Mouse (Mus musculus) liver, postnatal 0 days (tissue): ENCODE data around the gene Chrnd. TPM values are rescaled to one million over a fixed set of nuclear protein-coding genes. Genes with fewer than 3 reads are reported as not detected.

Experiments used
- ATAC-seq: fragments of 200-750 bp; cut with Nextera tagmentation; 2 replicates; pipeline ENCODE4 v1.8.0; 2017; ENCODE audit warnings: mild to moderate bottlenecking, moderate library complexity
- DNase-seq: peaks from one replicate; pipeline ENCODE4 v3.0.0-alpha.2; 2016
- H3K27ac ChIP-seq: fragments of 300-500 bp; sonication (generic); 2 replicates; pipeline ENCODE4 v1.5.1; 2014; ENCODE audit warnings: antibody characterized with exemption, moderate library complexity, mild to moderate bottlenecking, low read depth
- H3K27me3 ChIP-seq: fragments of 300-500 bp; sonication (generic); 2 replicates; pipeline ENCODE4 v1.6.1; 2014; ENCODE audit warnings: low read length, control low read depth, mixed read lengths; ENCODE audit not compliant: insufficient read depth
- H3K36me3 ChIP-seq: fragments of 300-500 bp; sonication (generic); replicated peaks from 2 replicates; pipeline ENCODE4 v1.6.1; 2014; ENCODE audit warnings: mild to moderate bottlenecking, control low read depth, low read length, moderate library complexity, mixed read lengths; ENCODE audit not compliant: insufficient read depth
- H3K4me1 ChIP-seq: fragments of 300-500 bp; sonication (generic); 2 replicates; pipeline ENCODE4 v1.6.1; 2014; ENCODE audit warnings: antibody characterized with exemption, mild to moderate bottlenecking, control low read depth; ENCODE audit not compliant: insufficient read depth
- H3K4me2 ChIP-seq: fragments of 300-500 bp; sonication (generic); 2 replicates; pipeline ENCODE4 v1.6.1; 2014; ENCODE audit warnings: low read depth, mild to moderate bottlenecking, low read length, moderate library complexity, mixed read lengths
- H3K4me3 ChIP-seq: fragments of 300-500 bp; sonication (generic); 2 replicates; pipeline ENCODE4 v1.5.1; 2014; ENCODE audit warnings: low read depth, low read length
- H3K9ac ChIP-seq: fragments of 300-500 bp; sonication (generic); replicated peaks from 2 replicates; pipeline ENCODE4 v1.6.1; 2014; ENCODE audit warnings: mild to moderate bottlenecking, moderate library complexity
- H3K9me3 ChIP-seq: fragments of 300-500 bp; sonication (generic); 2 replicates; pipeline ENCODE4 v1.6.1; 2016; ENCODE audit warnings: mild to moderate bottlenecking, control low read depth, low read length, mixed read lengths
- CTCF ChIP-seq: sonication (generic); IDR thresholded peaks from 2 replicates; pipeline ENCODE4 v1.5.1; 2016; ENCODE audit warnings: antibody characterized with exemption, low read depth
- EP300 ChIP-seq: IDR thresholded peaks from 2 replicates; pipeline ENCODE4 v1.6.1; 2016; ENCODE audit warnings: antibody characterized with exemption, low read depth, mild to moderate bottlenecking
- WGBS: fragments of 180-500 bp; shearing (Covaris S2); extraction: QIAGEN DNeasy Blood & Tissue Kit; methylation state at CpG from one replicate; pipeline ENCODE4 v1.1.7; 2014; ENCODE audit not compliant: insufficient replicate concordance; 5-methylcytosine and 5-hydroxymethylcytosine counted together
- polyA plus RNA-seq: library from polyadenylated mRNA; unstranded; fragments of >200 nt; fragmentation: Nextera tagmentation; extraction: Ambion mirVana; gene quantifications from 2 replicates; pipeline ENCODE4 v1.2.1, GENCODE M21; 2015

Chrnd gene
- polyA plus RNA-seq, 1 experiment from 2014 or later: not detected

GRCm38 (mm10) chr1:87153776-87154500 lies 36.5 kb upstream of the Chrnd start:
- H3K27ac ChIP-seq: no peak overlapping the region
- no peaks in the 10 kb centered on the region for H3K9me3 ChIP-seq
- no peak overlapping the region for H3K9ac ChIP-seq
- peak overlapping the region; percentile 6; the same call in 1 of the 2 replicates for H3K4me3 ChIP-seq
- whole genome bisulfite sequencing: 2% methylated on average over 64 of the region's 72 CpGs
- no peak for DNase-seq
- H3K4me1 ChIP-seq: no peaks in the 10 kb centered on the region
- TF ChIP-seq EP300 (no peak), CTCF (no peak)
- 0 out of 2 replicates have a peak overlapping the region, but pooled peaks have one; percentile 32 for H3K4me2 ChIP-seq
- no peaks in the 10 kb centered on the region for H3K36me3 ChIP-seq
- H3K27me3 ChIP-seq: peaks cover 69% of the 10 kb centered on the region
- no peak for ATAC-seq

GRCm38 (mm10) chr1:87154501-87155120 lies 35.8 kb upstream of the Chrnd start:
- ATAC-seq (no peak), DNase-seq (no peak)
- no peaks in the 10 kb centered on the region for H3K4me1 ChIP-seq
- H3K27me3 ChIP-seq: peaks cover 69% of the 10 kb centered on the region
- 0 out of 2 replicates have a peak overlapping the region, but pooled peaks have one; percentile 32 for H3K4me2 ChIP-seq
- H3K9ac ChIP-seq: no peak overlapping the region
- TF ChIP-seq EP300 (no peak), CTCF (no peak)
- no peaks in the 10 kb centered on the region for H3K36me3 ChIP-seq
- 7% methylated on average over 45 of the region's 58 CpGs for WGBS
- no peak overlapping the region for H3K27ac ChIP-seq
- no peaks in the 10 kb centered on the region for H3K9me3 ChIP-seq
- H3K4me3 ChIP-seq: peak overlapping the region; percentile 6; the same call in 1 of the 2 replicates

DNA sequence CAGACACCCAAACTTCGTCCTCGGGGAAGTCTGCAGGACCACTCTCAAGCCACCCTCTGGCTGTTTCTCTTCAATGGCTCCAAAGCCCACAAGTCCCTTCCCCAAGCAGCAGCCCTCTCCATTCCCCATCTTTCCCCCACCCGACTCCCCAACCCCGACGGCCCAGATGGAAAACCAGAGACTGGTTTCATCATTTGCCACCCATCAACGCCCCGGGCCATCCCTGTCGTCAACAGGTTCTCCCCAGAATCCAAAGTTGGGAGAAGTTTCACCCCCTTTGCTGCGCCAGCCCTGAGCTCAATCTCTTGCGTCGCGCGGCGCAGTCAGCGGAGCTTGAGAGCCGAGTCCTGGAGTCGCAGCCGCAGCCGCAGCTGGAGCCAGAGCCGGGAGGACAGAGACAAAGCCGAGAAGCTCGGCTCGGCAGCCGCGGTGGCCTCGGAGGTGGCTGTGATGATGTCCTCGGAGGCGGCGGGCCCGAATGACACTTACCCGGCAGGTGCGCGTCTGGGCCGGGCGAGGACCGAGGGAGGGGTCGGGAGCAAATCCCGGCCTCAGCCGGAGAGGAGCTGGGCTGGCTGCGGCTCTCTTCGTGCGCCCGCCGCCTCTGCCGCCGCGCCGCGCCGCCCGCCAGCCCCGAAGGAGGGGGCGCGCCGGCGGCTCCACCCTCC lies 34.7 kb upstream of the Chrnd start:
- no peak overlapping the region for H3K4me2 ChIP-seq
- H3K36me3 ChIP-seq: no peaks in the 10 kb centered on the region
- no peak overlapping the region for H3K27ac ChIP-seq
- DNase-seq (no peak), ATAC-seq (no peak)
- no peak overlapping the region for H3K4me3 ChIP-seq
- H3K4me1 ChIP-seq: no peaks in the 10 kb centered on the region
- H3K9ac ChIP-seq: no peak overlapping the region
- no peaks in the 10 kb centered on the region for H3K9me3 ChIP-seq
- TF ChIP-seq CTCF (no peak), EP300 (no peak)
- H3K27me3 ChIP-seq: peaks cover 72% of the 10 kb centered on the region
- WGBS: 2% methylated on average over 48 of the region's 56 CpGs

DNA sequence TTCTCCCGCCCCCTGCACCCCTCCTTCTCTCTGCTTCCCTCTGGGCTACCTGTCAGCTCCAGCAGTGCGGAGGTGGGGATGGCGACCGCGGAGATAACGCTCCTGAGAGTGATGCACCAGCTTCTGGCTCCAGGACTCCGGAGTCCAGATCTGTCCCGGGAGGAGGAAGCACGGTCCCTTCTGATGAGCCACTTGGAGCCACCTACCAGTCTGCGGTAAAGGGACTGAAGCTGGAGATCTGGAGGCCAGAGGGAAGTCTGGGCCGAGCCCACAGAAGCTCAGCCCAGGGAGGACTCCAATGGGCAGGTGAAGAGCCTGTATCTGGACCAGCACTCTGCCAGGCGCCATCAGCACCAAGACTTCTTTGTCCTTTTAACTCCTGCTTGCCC lies 34.2 kb upstream of the Chrnd start, which contains the start of gene Ecel1:
Gene Ecel1, minus strand, starts transcription at position 323 of the 389 bp plus-strand sequence.
- TF ChIP-seq CTCF (no peak), EP300 (no peak)
- Histone ChIP-seq H3K9ac (no peak within 1 kb of the TSS), H3K36me3 (no peaks in the 10 kb centered on the region), H3K4me2 (no peak within 1 kb of the TSS), H3K4me3 (no peak within 1 kb of the TSS), H3K27me3 (peaks cover 72% of the 10 kb centered on the region), H3K9me3 (no peaks in the 10 kb centered on the region), H3K27ac (no peak within 1 kb of the TSS), H3K4me1 (no peaks in the 10 kb centered on the region)
- WGBS: 2% methylated on average over 12 of the region's 12 CpGs
- ATAC-seq: no peak
- DNase-seq: no peak

GRCm38 (mm10) chr1:87159396-87159795 lies 31.0 kb upstream of the Chrnd start:
- ATAC-seq (no peak), DNase-seq (no peak)
- no peaks in the 10 kb centered on the region for H3K36me3 ChIP-seq
- H3K4me2 ChIP-seq: no peak overlapping the region
- no peaks in the 10 kb centered on the region for H3K9me3 ChIP-seq
- peaks cover 50% of the 10 kb centered on the region for H3K27me3 ChIP-seq
- H3K27ac ChIP-seq: no peak overlapping the region
- no peak overlapping the region for H3K9ac ChIP-seq
- WGBS: 65% methylated on average over 3 of the region's 3 CpGs
- no peaks in the 10 kb centered on the region for H3K4me1 ChIP-seq
- H3K4me3 ChIP-seq: no peak overlapping the region
- no peak for TF ChIP-seq EP300
- no peak for TF ChIP-seq CTCF

GRCm38 (mm10) chr1:87164164-87164795 lies 26.1 kb upstream of the Chrnd start:
- H3K36me3 ChIP-seq: no peaks in the 10 kb centered on the region
- 22% methylated on average over 11 of the region's 11 CpGs for WGBS
- no peak overlapping the region for H3K4me3 ChIP-seq
- no peak overlapping the region for H3K27ac ChIP-seq
- no peaks in the 10 kb centered on the region for H3K4me1 ChIP-seq
- H3K4me2 ChIP-seq: no peak overlapping the region
- H3K27me3 ChIP-seq: 0 out of 2 replicates have a peak, but pooled peaks cover 10% of the 10 kb centered on the region
- ATAC-seq (no peak), DNase-seq (no peak)
- no peak overlapping the region for H3K9ac ChIP-seq
- H3K9me3 ChIP-seq: no peaks in the 10 kb centered on the region
- TF ChIP-seq CTCF (no peak), EP300 (no peak)
